Mouse (Mus musculus) hindbrain, embryonic 13.5 days (tissue): ENCODE results near the gene Aldh1b1. TPM values are rescaled to one million over a fixed set of nuclear protein-coding genes. Genes with fewer than 3 reads are reported as not detected.

Experiments used
- ATAC-seq: fragments of 200-750 bp; cut with Nextera tagmentation; 2 replicates; pipeline ENCODE4 v1.8.0; 2017; ENCODE audit warnings: moderate TSS enrichment; ENCODE audit not compliant: low FRiP score
- H3K27ac ChIP-seq: fragments of 300-500 bp; sonication (generic); 2 replicates; pipeline ENCODE4 v1.5.1; 2015; ENCODE audit warnings: inconsistent platforms, mild to moderate bottlenecking, moderate library complexity
- H3K27me3 ChIP-seq: fragments of 300-500 bp; sonication (generic); 2 replicates; pipeline ENCODE4 v1.6.1; 2015; ENCODE audit warnings: mild to moderate bottlenecking, inconsistent platforms
- H3K36me3 ChIP-seq: fragments of 300-500 bp; sonication (generic); 2 replicates; pipeline ENCODE4 v1.6.1; 2015; ENCODE audit warnings: mild to moderate bottlenecking, inconsistent platforms
- H3K4me1 ChIP-seq: fragments of 300-500 bp; sonication (generic); replicated peaks from 2 replicates; pipeline ENCODE4 v1.6.1; 2015; ENCODE audit warnings: inconsistent platforms
- H3K4me2 ChIP-seq: fragments of 300-500 bp; sonication (generic); 2 replicates; pipeline ENCODE4 v1.6.1; 2015; ENCODE audit warnings: inconsistent platforms, mild to moderate bottlenecking, moderate library complexity
- H3K4me3 ChIP-seq: fragments of 300-500 bp; sonication (generic); 2 replicates; pipeline ENCODE4 v1.5.1; 2015; ENCODE audit warnings: mild to moderate bottlenecking, inconsistent platforms
- H3K9ac ChIP-seq: fragments of 300-500 bp; sonication (generic); 2 replicates; pipeline ENCODE4 v1.6.1; 2015; ENCODE audit warnings: mild to moderate bottlenecking, inconsistent platforms
- H3K9me3 ChIP-seq: fragments of 300-500 bp; sonication (generic); 2 replicates; pipeline ENCODE4 v1.6.1; 2016; ENCODE audit warnings: inconsistent platforms
- WGBS: fragments of 180-500 bp; shearing (Covaris S2); methylation state at CpG from one replicate; pipeline ENCODE4 v1.1.7; 2015; 5-methylcytosine and 5-hydroxymethylcytosine counted together
- polyA plus RNA-seq: library from polyadenylated mRNA; unstranded; fragments of >200 nt; fragmentation: Nextera tagmentation; extraction: Ambion mirVana; gene quantifications from 2 replicates; pipeline ENCODE4 v1.2.1, GENCODE M21; 2015

The Aldh1b1 gene
- polyA plus RNA-seq, 1 experiment from 2014 or later: 18.0 TPM

DNA sequence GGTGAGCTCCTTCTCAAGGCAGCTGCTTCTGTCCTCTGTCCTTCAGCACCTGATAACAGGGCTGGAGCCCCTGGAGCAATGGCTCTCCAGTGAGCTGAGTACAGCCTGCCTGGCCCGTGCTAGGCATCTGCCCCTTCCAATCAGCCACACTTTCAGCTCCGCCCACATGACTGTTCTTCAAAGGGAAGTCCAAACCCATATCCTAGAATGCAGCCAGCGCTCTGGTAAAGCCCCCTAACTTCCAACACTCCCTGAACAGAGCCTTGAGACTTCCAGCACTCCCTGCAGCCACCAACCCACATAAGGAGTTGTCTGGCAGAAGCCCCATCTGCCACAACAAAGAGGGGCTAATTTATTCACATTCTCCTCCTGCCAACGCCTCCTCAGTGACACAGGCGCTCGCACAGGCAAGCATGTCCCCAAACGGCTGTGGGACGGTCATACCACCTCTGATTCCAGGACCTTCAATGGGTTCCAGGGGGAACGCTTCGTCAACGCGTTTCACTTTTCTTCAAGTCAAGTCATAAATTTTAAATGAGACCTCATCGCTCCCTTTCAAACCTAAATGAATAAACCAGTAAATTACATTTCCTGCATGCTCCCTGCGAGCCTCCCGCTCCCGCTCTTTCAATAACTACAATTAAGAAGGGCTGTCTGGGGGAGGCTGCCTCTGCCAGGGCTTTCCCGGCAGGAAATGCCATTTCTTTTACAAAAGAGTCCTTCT lies 20.5 kb downstream of the Aldh1b1 start:
- H3K4me3 ChIP-seq: peak overlapping the region; percentile 28
- H3K9ac ChIP-seq: peak overlapping the region; percentile 68
- H3K36me3 ChIP-seq: peaks cover 12% of the 10 kb centered on the region
- peaks cover 83% of the 10 kb centered on the region for H3K4me1 ChIP-seq
- no peaks in the 10 kb centered on the region for H3K27me3 ChIP-seq
- peak overlapping the region; percentile 97 for H3K27ac ChIP-seq
- WGBS: under 1% methylated on average over 17 of the region's 17 CpGs
- no peaks in the 10 kb centered on the region for H3K9me3 ChIP-seq
- H3K4me2 ChIP-seq: peak overlapping the region; percentile 53
- peak; percentile 63 for ATAC-seq

GRCm38 (mm10) chr4:45820074-45820830 lies 21.4 kb downstream of the Aldh1b1 start:
- Histone ChIP-seq H3K9me3 (no peaks in the 10 kb centered on the region), H3K4me3 (peak overlapping the region; percentile 28), H3K36me3 (peaks cover 3% of the 10 kb centered on the region; the same call in 1 of the 2 replicates), H3K9ac (peak overlapping the region; percentile 68), H3K4me2 (peak overlapping the region; percentile 53), H3K4me1 (peaks cover 91% of the 10 kb centered on the region), H3K27me3 (peaks cover 4% of the 10 kb centered on the region; the same call in 1 of the 2 replicates), H3K27ac (peak overlapping the region; percentile 97)
- 41% methylated on average over 8 of the region's 8 CpGs for WGBS
- no peak for ATAC-seq

DNA sequence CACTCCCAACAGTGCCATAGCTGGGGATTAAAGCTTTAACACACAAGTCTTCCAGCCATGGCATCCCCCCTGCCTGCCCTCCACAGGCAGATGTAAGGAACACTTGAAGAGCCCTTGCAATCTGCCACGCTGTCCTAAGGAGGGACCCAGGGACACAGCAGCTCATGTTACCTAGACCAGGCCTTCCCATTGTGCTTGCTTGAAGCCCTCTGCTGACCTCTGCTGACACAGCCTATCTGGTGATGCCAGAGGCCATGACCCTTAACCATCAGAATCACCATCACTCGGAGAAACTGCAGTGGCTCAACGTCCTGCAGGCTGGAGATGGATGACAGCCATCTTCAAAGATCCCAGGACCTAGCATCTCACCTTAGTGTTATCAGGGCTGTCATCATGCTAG lies 23.2 kb downstream of the Aldh1b1 start:
- Histone ChIP-seq H3K4me1 (peaks cover 92% of the 10 kb centered on the region), H3K36me3 (0 out of 2 replicates have a peak, but pooled peaks cover 3% of the 10 kb centered on the region), H3K27ac (peak overlapping the region; percentile 97), H3K4me3 (no peak overlapping the region), H3K27me3 (peaks cover 19% of the 10 kb centered on the region), H3K9ac (no peak overlapping the region), H3K4me2 (no peak overlapping the region), H3K9me3 (no peaks in the 10 kb centered on the region)
- 24% methylated on average over 3 of the region's 3 CpGs for WGBS
- ATAC-seq: no peak

DNA sequence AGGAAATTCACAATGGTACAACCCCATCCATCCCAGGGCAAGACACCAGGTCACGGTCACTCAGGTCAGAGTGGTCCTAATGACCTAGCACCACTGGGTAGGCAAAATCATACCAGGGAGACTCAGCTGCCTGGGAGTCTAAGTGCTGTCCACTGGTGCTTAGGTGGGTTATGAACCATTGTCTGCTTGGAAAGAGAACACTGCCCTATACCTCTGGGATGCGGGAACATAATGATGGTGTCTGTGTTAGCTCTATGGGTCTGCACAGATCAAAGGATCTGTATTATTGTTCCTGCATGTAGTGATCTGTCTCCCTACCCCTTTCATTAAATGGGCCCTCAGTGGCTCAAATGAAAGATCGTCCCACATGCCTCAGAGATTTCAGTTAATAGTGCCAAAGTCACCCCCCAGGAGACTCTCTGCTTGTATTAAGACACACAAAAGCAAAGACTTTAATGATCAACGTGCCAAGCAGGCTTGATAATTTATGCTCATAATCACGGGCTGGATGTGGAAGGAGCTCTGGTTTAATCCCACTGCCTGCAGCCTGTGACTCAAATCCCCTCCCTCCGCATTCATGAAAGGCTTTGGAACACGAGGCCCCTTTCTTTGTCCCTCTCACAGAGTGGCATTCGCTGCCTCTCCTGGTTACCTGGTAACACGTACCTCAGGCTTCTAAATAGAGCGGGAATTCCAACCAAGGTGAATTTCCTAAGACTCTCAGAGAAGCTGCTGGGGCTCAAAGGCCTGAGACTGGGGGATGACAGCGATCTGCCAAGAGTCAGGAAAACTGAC lies 24.2 kb downstream of the Aldh1b1 start:
- H3K9ac ChIP-seq: peak overlapping the region; percentile 87
- no peaks in the 10 kb centered on the region for H3K9me3 ChIP-seq
- H3K27ac ChIP-seq: peak overlapping the region; percentile 97
- 14% methylated on average over 11 of the region's 11 CpGs for WGBS
- ATAC-seq: no peak
- H3K4me3 ChIP-seq: peak overlapping the region; percentile 59
- peaks cover 90% of the 10 kb centered on the region for H3K4me1 ChIP-seq
- peaks cover 29% of the 10 kb centered on the region for H3K27me3 ChIP-seq
- H3K4me2 ChIP-seq: peak overlapping the region; percentile 63
- H3K36me3 ChIP-seq: 0 out of 2 replicates have a peak, but pooled peaks cover 3% of the 10 kb centered on the region

- peak; percentile 36 for ATAC-seq
- 4% methylated on average over 10 of the region's 10 CpGs for WGBS
These were observed 25.4 kb downstream of the Aldh1b1 start for GRCm38 (mm10) chr4:45824049-45824760.

GRCm38 (mm10) chr4:45824761-45825556 lies 26.1 kb downstream of the Aldh1b1 start:
- Histone ChIP-seq H3K4me2 (peak overlapping the region; percentile 63), H3K4me1 (peaks cover 85% of the 10 kb centered on the region), H3K27ac (peak overlapping the region; percentile 97), H3K9ac (peak overlapping the region; percentile 87), H3K4me3 (peak overlapping the region; percentile 59), H3K9me3 (no peaks in the 10 kb centered on the region), H3K36me3 (0 out of 2 replicates have a peak, but pooled peaks cover 3% of the 10 kb centered on the region), H3K27me3 (peaks cover 33% of the 10 kb centered on the region)
- no peak for ATAC-seq
- WGBS: 25% methylated on average over 14 of the region's 14 CpGs

More at GRCm38 (mm10) chr4:45824049-45824760, 25.4 kb downstream of the Aldh1b1 start:
- peak overlapping the region; percentile 87 for H3K9ac ChIP-seq
- H3K9me3 ChIP-seq: no peaks in the 10 kb centered on the region
- peak overlapping the region; percentile 97 for H3K27ac ChIP-seq
- H3K4me3 ChIP-seq: peak overlapping the region; percentile 59
- H3K4me2 ChIP-seq: peak overlapping the region; percentile 63
- H3K36me3 ChIP-seq: 0 out of 2 replicates have a peak, but pooled peaks cover 3% of the 10 kb centered on the region
- H3K4me1 ChIP-seq: peaks cover 85% of the 10 kb centered on the region
- peaks cover 33% of the 10 kb centered on the region for H3K27me3 ChIP-seq

GRCm38 (mm10) chr4:45826275-45827040 lies 27.6 kb downstream of the Aldh1b1 start, which contains the start of gene Igfbpl1:
Gene Igfbpl1, minus strand, starts transcription at chr4:45826923.
- no peak for ATAC-seq
- H3K4me3 ChIP-seq: peak within 1 kb of the TSS; percentile 59
- H3K27me3 ChIP-seq: peaks cover 33% of the 10 kb centered on the region
- H3K36me3 ChIP-seq: no peaks in the 10 kb centered on the region
- H3K27ac ChIP-seq: peak within 1 kb of the TSS; percentile 97
- peaks cover 85% of the 10 kb centered on the region for H3K4me1 ChIP-seq
- no peaks in the 10 kb centered on the region for H3K9me3 ChIP-seq
- peak within 1 kb of the TSS; percentile 87 for H3K9ac ChIP-seq
- WGBS: under 1% methylated on average over 91 of the region's 91 CpGs
- peak within 1 kb of the TSS; percentile 63 for H3K4me2 ChIP-seq

DNA sequence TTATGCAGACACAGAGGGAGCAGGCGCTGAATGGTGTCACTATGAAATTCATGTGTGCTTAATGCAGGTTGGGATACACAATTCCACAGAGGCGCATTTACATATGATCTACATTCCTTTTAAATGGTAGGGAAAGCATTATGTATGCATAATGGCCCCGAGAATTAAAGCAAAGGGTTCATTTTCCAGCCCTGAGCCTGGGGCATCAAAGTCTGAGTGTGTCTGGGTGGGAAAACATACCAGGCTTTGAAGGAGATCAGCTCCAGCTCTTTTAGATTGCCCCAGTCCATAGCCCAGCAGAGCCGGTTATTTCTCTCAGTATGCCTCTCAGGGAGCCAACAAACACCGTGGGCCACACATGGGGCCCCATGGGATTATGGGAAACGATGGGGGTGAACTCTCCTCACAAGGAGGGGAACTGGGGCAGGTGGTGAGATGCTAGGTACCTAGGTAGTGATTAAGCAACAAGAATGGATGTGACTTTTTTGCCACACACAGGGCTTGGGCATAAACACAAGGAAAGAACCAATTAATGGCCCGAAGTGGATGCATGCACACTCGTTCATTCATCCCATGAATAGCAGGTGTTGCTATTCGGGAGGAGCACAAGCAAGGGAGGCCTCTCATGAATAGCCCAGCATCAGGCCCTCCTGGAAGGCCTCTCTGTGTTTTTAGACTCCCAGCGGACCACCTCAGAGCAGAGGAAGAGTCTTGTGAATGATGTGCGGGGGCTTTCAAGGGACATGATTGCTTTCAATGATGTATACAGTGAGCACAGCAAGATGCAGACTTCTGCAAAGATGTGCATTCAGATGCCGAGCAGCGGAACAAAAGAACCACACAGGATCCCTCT lies 31.3 kb downstream of the Aldh1b1 start:
- Histone ChIP-seq H3K4me2 (peak overlapping the region; percentile 23), H3K27me3 (peaks cover 31% of the 10 kb centered on the region), H3K36me3 (no peaks in the 10 kb centered on the region), H3K9ac (peak overlapping the region; percentile 56), H3K9me3 (no peaks in the 10 kb centered on the region), H3K4me3 (no peak overlapping the region), H3K27ac (peak overlapping the region; percentile 94), H3K4me1 (peaks cover 63% of the 10 kb centered on the region)
- WGBS: 20% methylated on average over 13 of the region's 13 CpGs
- ATAC-seq: peak; percentile 25; the same call in 1 of the 2 replicates

- no peak for ATAC-seq
- Histone ChIP-seq H3K9me3 (no peaks in the 10 kb centered on the region), H3K36me3 (no peaks in the 10 kb centered on the region), H3K9ac (no peak overlapping the region), H3K4me2 (no peak overlapping the region), H3K27me3 (peaks cover 14% of the 10 kb centered on the region), H3K4me1 (peaks cover 47% of the 10 kb centered on the region), H3K27ac (peak overlapping the region; percentile 94; the same call in 1 of the 2 replicates), H3K4me3 (no peak overlapping the region)
- 67% methylated on average over 7 of the region's 7 CpGs for WGBS
These were observed 33.2 kb downstream of the Aldh1b1 start for GRCm38 (mm10) chr4:45831996-45832395.
